Mouse (Mus musculus) myocyte (in vitro differentiated cells): ENCODE data around the gene Hes3.

ENCODE experiments used
- CEBPB ChIP-seq: IDR thresholded peaks from 2 replicates; pipeline ENCODE4 v1.6.1; 2011; ENCODE audit warnings: mild to moderate bottlenecking, moderate library complexity; ENCODE audit not compliant: poor library complexity, insufficient read depth, severe bottlenecking
- E2F4 ChIP-seq: IDR thresholded peaks from one replicate; pipeline ENCODE4 v1.6.1; 2011; ENCODE audit warnings: mild to moderate bottlenecking, control low read depth, moderate library complexity; ENCODE audit not compliant: insufficient read depth
- MAX ChIP-seq: IDR thresholded peaks from one replicate; pipeline ENCODE4 v1.6.1; 2011; ENCODE audit warnings: low read depth, mild to moderate bottlenecking, control low read depth
- MYOG ChIP-seq, 3 experiments: IDR thresholded peaks; one replicate each; pipeline ENCODE4 v1.6.1; 2011; ENCODE audit warnings: control low read depth in 2 of 3, low read depth in 2 of 3, mild to moderate bottlenecking in 2 of 3; ENCODE audit not compliant: insufficient read length in 2 of 3, control insufficient read depth in 1 of 3, insufficient read depth in 1 of 3
- POLR2A ChIP-seq: IDR thresholded peaks from one replicate; pipeline ENCODE4 v1.6.1; 2011; ENCODE audit warnings: low read depth, mild to moderate bottlenecking, control low read depth, moderate library complexity; ENCODE audit not compliant: insufficient read length
- POLR2AphosphoS2 ChIP-seq: IDR thresholded peaks from one replicate; pipeline ENCODE4 v1.6.1; 2011; ENCODE audit warnings: low read depth, control low read depth; ENCODE audit not compliant: insufficient read length
- SRF ChIP-seq: IDR thresholded peaks from one replicate; pipeline ENCODE4 v1.6.1; 2011; ENCODE audit warnings: low read depth; ENCODE audit not compliant: control insufficient read depth, insufficient read length
- TCF12 ChIP-seq: IDR thresholded peaks from one replicate; pipeline ENCODE4 v1.6.1; 2011; ENCODE audit warnings: mild to moderate bottlenecking, control low read depth; ENCODE audit not compliant: poor library complexity, insufficient read depth, severe bottlenecking
- TCF3 ChIP-seq: IDR thresholded peaks from one replicate; pipeline ENCODE4 v1.6.1; 2011; ENCODE audit warnings: low read depth, control low read depth; ENCODE audit not compliant: insufficient read length
- USF1 ChIP-seq: IDR thresholded peaks from one replicate; pipeline ENCODE4 v1.6.1; 2011; ENCODE audit warnings: low read depth, mild to moderate bottlenecking, control low read depth, moderate library complexity

DNA sequence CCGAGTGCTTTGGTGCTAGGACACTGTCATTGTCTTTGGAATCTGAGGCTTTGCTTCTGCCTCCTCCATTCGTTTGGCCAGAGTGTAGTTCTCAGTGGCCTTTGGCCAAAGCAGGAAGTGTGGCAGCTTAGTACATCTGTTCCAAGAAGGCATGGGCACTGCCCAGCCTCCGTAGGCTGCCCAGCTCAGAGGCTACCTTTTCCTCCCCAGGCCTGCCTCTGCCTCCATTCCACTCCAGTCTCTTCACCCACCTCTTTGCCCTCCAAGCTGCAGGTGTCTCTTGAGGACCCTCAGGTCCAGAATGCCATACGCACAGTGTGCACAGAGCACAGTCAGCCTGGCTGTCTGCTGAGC is 27.3 kb downstream of the Hes3 start:
- TF ChIP-seq USF1 (no peak), POLR2AphosphoS2 (no peak), POLR2A (no peak), TCF12 (no peak), CEBPB (no peak), E2F4 (no peak), MYOG (IDR thresholded peaks at IDR 0.05; ENCODE audit: control insufficient read depth in 1 of 3, insufficient read depth in 1 of 3, insufficient read length in 2 of 3, low read depth in 2 of 3) (no peak), MAX (no peak), SRF (no peak), TCF3 (no peak)
